Mouse (Mus musculus) MEL (cell line): Measurements from ENCODE around the gene Smarcc2.

ENCODE experiments used
- CTCF ChIP-seq, 3 experiments: IDR thresholded peaks in 2 of 3; conservative IDR thresholded peaks in 1 of 3; 2 replicates each; pipeline ENCODE4 v1.5.1; 2011 to 2012; ENCODE audit warnings: low read length in 3 of 3, low read depth in 2 of 3, mild to moderate bottlenecking in 2 of 3, improper control_type of control experiment in 1 of 3, inconsistent platforms in 1 of 3, mixed read lengths in 1 of 3, moderate library complexity in 1 of 3; ENCODE audit not compliant: control insufficient read depth in 1 of 3, insufficient read depth in 1 of 3, poor library complexity in 1 of 3, severe bottlenecking in 1 of 3
- ETS1 ChIP-seq: IDR thresholded peaks from 2 replicates; pipeline ENCODE4 v1.6.1; 2012; ENCODE audit warnings: low read depth, mild to moderate bottlenecking, inconsistent platforms, low read length, improper control_type of control experiment, moderate library complexity
- POLR2A ChIP-seq, 2 experiments: IDR thresholded peaks; 2 replicates each; pipeline ENCODE4 v1.6.1; 2011 to 2012; ENCODE audit warnings: low read length in 2 of 2, mild to moderate bottlenecking in 2 of 2, control low read depth in 1 of 2, improper control_type of control experiment in 1 of 2, low read depth in 1 of 2, moderate library complexity in 1 of 2; ENCODE audit not compliant: control insufficient read depth in 1 of 2, insufficient read depth in 1 of 2, poor library complexity in 1 of 2
- SMC3 ChIP-seq: IDR thresholded peaks from 2 replicates; pipeline ENCODE4 v1.6.1; 2011; ENCODE audit warnings: low read depth, low read length, improper control_type of control experiment

DNA sequence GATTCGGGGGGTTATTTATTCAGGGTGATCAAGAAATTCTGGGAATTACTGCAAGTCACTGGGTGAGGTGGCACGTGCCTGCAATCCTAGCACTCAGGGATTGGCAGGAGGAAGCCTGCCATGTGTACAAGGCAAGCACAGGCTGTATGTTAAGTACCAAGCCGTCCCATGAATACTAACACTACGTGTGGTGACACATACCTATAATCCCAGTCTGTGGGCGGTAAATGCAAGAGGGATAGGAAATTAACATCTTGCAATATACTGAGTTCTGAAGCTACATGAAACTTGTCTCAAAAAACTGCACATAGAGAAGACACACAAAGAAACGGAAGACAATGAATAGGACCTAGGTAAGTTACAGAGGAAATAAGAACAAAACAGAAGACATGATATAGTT, 8.0 kb upstream of the Smarcc2 start:
- TF ChIP-seq SMC3 (no peak), CTCF (IDR thresholded peaks at IDR 0.05 in 2 of 3, conservative IDR thresholded peaks at IDR 0.05 in 1 of 3; ENCODE audit: control insufficient read depth in 1 of 3, insufficient read depth in 1 of 3, low read depth in 2 of 3, low read length in 3 of 3, poor library complexity in 1 of 3, severe bottlenecking in 1 of 3) (no peak), ETS1 (no peak), POLR2A (IDR thresholded peaks at IDR 0.05; ENCODE audit: control insufficient read depth in 1 of 2, insufficient read depth in 1 of 2, low read depth in 1 of 2, low read length in 2 of 2, poor library complexity in 1 of 2) (no peak)
